Mouse (Mus musculus): Measurements from ENCODE around the gene Fam126a. TPM values are rescaled to one million over a fixed set of nuclear protein-coding genes. Genes with fewer than 3 reads are reported as not detected.
A peak's percentile ranks its signal among the peaks of the same experiment; 100 is the strongest.

Fam126a gene
- total RNA-seq, 1 experiment = 10.7 TPM

- H3K9me3 ChIP-seq (ENCODE audit: control insufficient read depth, insufficient read depth, low read depth, low read length) = no peaks in the 10 kb centered on the region
- in situ Hi-C loops (cut with MboI; ENCODE audit: low sequenced_read_pairs in 2 of 2, unreplicated experiment in 2 of 2) = no loop called here
- no peaks in the 10 kb centered on the region for H3K36me3 ChIP-seq (ENCODE audit: control insufficient read depth, insufficient read depth, low read length, poor library complexity, severe bottlenecking)
- TF ChIP-seq MAFK (IDR thresholded peaks at IDR 0.05; ENCODE audit: insufficient read depth, low read depth, low read length) (no peak), HCFC1 (IDR thresholded peaks at IDR 0.05; ENCODE audit: borderline replicate concordance, insufficient read depth, low read length) (no peak), ZC3H11A (IDR thresholded peaks at IDR 0.05; ENCODE audit: borderline replicate concordance, low read depth, low read length) (no peak), CHD2 (IDR thresholded peaks at IDR 0.05; ENCODE audit: low read depth, low read length) (no peak), ZNF384 (IDR thresholded peaks at IDR 0.05; ENCODE audit: low read depth, low read length) (no peak)
- no peak overlapping the region for H3K9ac ChIP-seq (ENCODE audit: insufficient read depth, low read depth, low read length, poor library complexity, severe bottlenecking)
- H3K4me1 ChIP-seq (ENCODE audit: control insufficient read depth in 2 of 2, insufficient read depth in 2 of 2, low read length in 2 of 2, poor library complexity in 1 of 2) = no peaks in the 10 kb centered on the region
- H3K27ac ChIP-seq (ENCODE audit: insufficient read depth, low read depth, low read length, poor library complexity, severe bottlenecking) = no peak overlapping the region
- DNase-seq (ENCODE audit: low read depth, low spot score) = peak; percentile 28
- no peak overlapping the region for H3K4me3 ChIP-seq (ENCODE audit: insufficient read depth in 1 of 2, low read depth in 1 of 2, low read length in 2 of 2, poor library complexity in 1 of 2, severe bottlenecking in 1 of 2)
Observed at GRCm38 (mm10) chr5:24057592-24057991, 27.1 kb upstream of the Fam126a start.

- Histone ChIP-seq H3K9me3 (ENCODE audit: control insufficient read depth, insufficient read depth, low read depth, low read length) (no peaks in the 10 kb centered on the region), H3K27ac (ENCODE audit: insufficient read depth, low read depth, low read length, poor library complexity, severe bottlenecking) (no peak overlapping the region), H3K36me3 (ENCODE audit: control insufficient read depth, insufficient read depth, low read length, poor library complexity, severe bottlenecking) (no peaks in the 10 kb centered on the region), H3K4me1 (ENCODE audit: control insufficient read depth in 2 of 2, insufficient read depth in 2 of 2, low read length in 2 of 2, poor library complexity in 1 of 2) (peaks cover 0 to 3% of the 10 kb centered on the region in 2 experiments; a peak in 1 of 4 replicates), H3K4me3 (ENCODE audit: insufficient read depth in 1 of 2, low read depth in 1 of 2, low read length in 2 of 2, poor library complexity in 1 of 2, severe bottlenecking in 1 of 2) (no peak overlapping the region), H3K9ac (ENCODE audit: insufficient read depth, low read depth, low read length, poor library complexity, severe bottlenecking) (no peak overlapping the region)
- no peak for DNase-seq (ENCODE audit: low read depth, low spot score)
- TF ChIP-seq CHD2 (IDR thresholded peaks at IDR 0.05; ENCODE audit: low read depth, low read length) = no peak
- no peak for TF ChIP-seq ZNF384 (IDR thresholded peaks at IDR 0.05; ENCODE audit: low read depth, low read length)
- TF ChIP-seq ZC3H11A (IDR thresholded peaks at IDR 0.05; ENCODE audit: borderline replicate concordance, low read depth, low read length) = no peak
- TF ChIP-seq HCFC1 (IDR thresholded peaks at IDR 0.05; ENCODE audit: borderline replicate concordance, insufficient read depth, low read length) = no peak
- TF ChIP-seq MAFK (IDR thresholded peaks at IDR 0.05; ENCODE audit: insufficient read depth, low read depth, low read length) = no peak
- in situ Hi-C loops (cut with MboI; ENCODE audit: low sequenced_read_pairs in 2 of 2, unreplicated experiment in 2 of 2) = no loop called here
Observed at GRCm38 (mm10) chr5:24056865-24057264, 26.4 kb upstream of the Fam126a start.

- Histone ChIP-seq H3K27ac (ENCODE audit: insufficient read depth, low read depth, low read length, poor library complexity, severe bottlenecking) (no peak overlapping the region), H3K4me3 (ENCODE audit: insufficient read depth in 1 of 2, low read depth in 1 of 2, low read length in 2 of 2, poor library complexity in 1 of 2, severe bottlenecking in 1 of 2) (no peak overlapping the region), H3K4me1 (ENCODE audit: control insufficient read depth in 2 of 2, insufficient read depth in 2 of 2, low read length in 2 of 2, poor library complexity in 1 of 2) (peaks cover 0 to 3% of the 10 kb centered on the region in 2 experiments; a peak in 1 of 4 replicates), H3K9me3 (ENCODE audit: control insufficient read depth, insufficient read depth, low read depth, low read length) (no peaks in the 10 kb centered on the region), H3K36me3 (ENCODE audit: control insufficient read depth, insufficient read depth, low read length, poor library complexity, severe bottlenecking) (no peaks in the 10 kb centered on the region), H3K9ac (ENCODE audit: insufficient read depth, low read depth, low read length, poor library complexity, severe bottlenecking) (no peak overlapping the region)
- TF ChIP-seq ZC3H11A (IDR thresholded peaks at IDR 0.05; ENCODE audit: borderline replicate concordance, low read depth, low read length) (no peak), ZNF384 (IDR thresholded peaks at IDR 0.05; ENCODE audit: low read depth, low read length) (no peak), MAFK (IDR thresholded peaks at IDR 0.05; ENCODE audit: insufficient read depth, low read depth, low read length) (no peak), CHD2 (IDR thresholded peaks at IDR 0.05; ENCODE audit: low read depth, low read length) (no peak), HCFC1 (IDR thresholded peaks at IDR 0.05; ENCODE audit: borderline replicate concordance, insufficient read depth, low read length) (no peak)
- DNase-seq (ENCODE audit: low read depth, low spot score) = no peak
- in situ Hi-C loops (cut with MboI; ENCODE audit: low sequenced_read_pairs in 2 of 2, unreplicated experiment in 2 of 2) = no loop called here
Observed at GRCm38 (mm10) chr5:24054382-24054781, 23.9 kb upstream of the Fam126a start.

- Histone ChIP-seq H3K9ac (ENCODE audit: insufficient read depth, low read depth, low read length, poor library complexity, severe bottlenecking) (no peak overlapping the region), H3K36me3 (ENCODE audit: control insufficient read depth, insufficient read depth, low read length, poor library complexity, severe bottlenecking) (no peaks in the 10 kb centered on the region), H3K4me1 (ENCODE audit: control insufficient read depth in 2 of 2, insufficient read depth in 2 of 2, low read length in 2 of 2, poor library complexity in 1 of 2) (peaks cover 0 to 3% of the 10 kb centered on the region in 2 experiments; a peak in 1 of 4 replicates), H3K4me3 (ENCODE audit: insufficient read depth in 1 of 2, low read depth in 1 of 2, low read length in 2 of 2, poor library complexity in 1 of 2, severe bottlenecking in 1 of 2) (no peak overlapping the region), H3K27ac (ENCODE audit: insufficient read depth, low read depth, low read length, poor library complexity, severe bottlenecking) (no peak overlapping the region), H3K9me3 (ENCODE audit: control insufficient read depth, insufficient read depth, low read depth, low read length) (no peaks in the 10 kb centered on the region)
- TF ChIP-seq CHD2 (IDR thresholded peaks at IDR 0.05; ENCODE audit: low read depth, low read length) (no peak), ZNF384 (IDR thresholded peaks at IDR 0.05; ENCODE audit: low read depth, low read length) (no peak)
- no peak for DNase-seq (ENCODE audit: low read depth, low spot score)
- in situ Hi-C loops (cut with MboI; ENCODE audit: low sequenced_read_pairs in 2 of 2, unreplicated experiment in 2 of 2) = no loop called here
Observed at GRCm38 (mm10) chr5:24053245-24054190, 23.0 kb upstream of the Fam126a start.
